Mouse (Mus musculus): ENCODE measurements around the gene Serinc5. TPM values are rescaled to one million over a fixed set of nuclear protein-coding genes. Genes with fewer than 3 reads are reported as not detected.
"Not testable (repeated sequence)": the region's sequence is repeated elsewhere in the genome, so short reads cannot be mapped to it uniquely, and the experiment has no call there.

Serinc5 gene
- polyA plus RNA-seq, 1 experiment from 2014 or later = 10.0 TPM

DNA sequence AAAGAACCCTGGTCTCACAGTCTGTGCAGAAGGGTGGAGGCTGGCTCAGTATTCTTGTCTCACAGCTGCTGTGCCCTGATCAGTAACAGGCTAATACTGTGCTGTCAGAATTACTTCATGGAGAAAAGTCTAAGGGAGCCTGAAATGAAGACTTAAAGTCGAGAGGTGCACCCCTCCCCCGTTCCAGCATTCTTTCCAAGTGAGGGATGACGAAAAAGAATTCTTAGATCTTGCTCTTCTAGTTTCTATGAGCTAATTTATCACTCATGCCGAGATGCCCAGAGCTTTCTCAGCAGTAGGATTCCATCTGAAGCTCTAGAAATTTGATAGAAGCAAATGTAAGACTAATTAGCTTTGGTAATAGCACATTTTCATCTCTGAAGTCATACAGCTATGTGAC is 66.8 kb downstream of the Serinc5 start:
- H3K36me3 ChIP-seq (replicated peaks) = no peaks in the 10 kb centered on the region
- no peaks in the 10 kb centered on the region for H3K27me3 ChIP-seq
- H3K4me2 ChIP-seq = no peak overlapping the region
- H3K4me1 ChIP-seq = no peaks in the 10 kb centered on the region
- H3K9me3 ChIP-seq = no peaks in the 10 kb centered on the region
- no peak overlapping the region for H3K9ac ChIP-seq
- no peak overlapping the region for H3K27ac ChIP-seq
- no peak overlapping the region for H3K4me3 ChIP-seq (replicated peaks)
- 71% methylated on average over 4 of the region's 4 CpGs for WGBS
- ATAC-seq (ENCODE audit: low FRiP score) = no peak

DNA sequence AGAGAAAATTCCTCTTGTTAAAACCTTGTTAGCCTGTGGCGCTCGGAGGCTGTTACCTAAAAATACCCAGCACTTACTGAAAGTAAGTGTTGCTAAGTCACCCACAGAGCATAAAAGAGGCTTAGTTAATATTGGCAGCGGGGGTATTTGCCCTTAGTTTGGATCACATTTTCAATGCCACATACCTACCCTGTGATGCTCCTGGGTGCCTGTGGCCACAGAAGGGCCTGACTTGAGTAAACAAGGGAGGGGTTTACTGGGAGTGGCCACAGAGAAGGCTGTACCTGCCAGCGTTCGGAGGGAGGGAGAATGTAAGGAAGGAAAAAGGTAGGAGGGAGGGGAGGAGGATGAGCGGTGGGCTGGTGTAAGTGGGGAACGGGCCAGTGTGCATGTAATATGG is 68.8 kb downstream of the Serinc5 start:
- Histone ChIP-seq H3K36me3 (replicated peaks) (no peaks in the 10 kb centered on the region), H3K9me3 (no peaks in the 10 kb centered on the region), H3K4me3 (replicated peaks) (no peak overlapping the region), H3K4me2 (no peak overlapping the region), H3K4me1 (no peaks in the 10 kb centered on the region), H3K27ac (no peak overlapping the region), H3K9ac (no peak overlapping the region), H3K27me3 (no peaks in the 10 kb centered on the region)
- 87% methylated on average over 7 of the region's 7 CpGs for WGBS
- no peak for ATAC-seq (ENCODE audit: low FRiP score)

DNA sequence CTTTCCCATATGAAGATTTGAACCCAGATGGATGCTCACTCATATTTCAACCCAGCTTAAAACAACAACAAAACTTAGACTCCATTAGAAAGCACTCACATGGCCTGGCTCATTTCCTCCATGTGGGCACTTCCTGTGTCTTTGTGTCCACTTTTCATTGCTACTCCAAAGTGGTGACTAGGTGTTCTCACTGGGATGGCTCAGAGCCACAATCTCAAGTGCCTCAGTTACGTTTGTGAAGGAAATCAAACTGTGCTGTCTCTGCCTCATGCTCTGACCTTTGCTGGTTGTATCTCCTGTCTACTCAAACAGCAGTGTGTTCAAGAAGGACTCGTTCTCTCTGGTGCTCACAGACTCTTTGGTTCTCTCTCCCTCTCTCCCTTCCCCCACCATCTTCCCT is 70.7 kb downstream of the Serinc5 start:
- H3K27ac ChIP-seq = no peak overlapping the region
- H3K36me3 ChIP-seq (replicated peaks) = no peaks in the 10 kb centered on the region
- H3K9ac ChIP-seq = no peak overlapping the region
- H3K9me3 ChIP-seq = no peaks in the 10 kb centered on the region
- no peak overlapping the region for H3K4me2 ChIP-seq
- no peak overlapping the region for H3K4me3 ChIP-seq (replicated peaks)
- H3K27me3 ChIP-seq = no peaks in the 10 kb centered on the region
- ATAC-seq (ENCODE audit: low FRiP score) = no peak
- H3K4me1 ChIP-seq = no peaks in the 10 kb centered on the region
- 85% methylated on average over 2 of the region's 2 CpGs for WGBS

DNA sequence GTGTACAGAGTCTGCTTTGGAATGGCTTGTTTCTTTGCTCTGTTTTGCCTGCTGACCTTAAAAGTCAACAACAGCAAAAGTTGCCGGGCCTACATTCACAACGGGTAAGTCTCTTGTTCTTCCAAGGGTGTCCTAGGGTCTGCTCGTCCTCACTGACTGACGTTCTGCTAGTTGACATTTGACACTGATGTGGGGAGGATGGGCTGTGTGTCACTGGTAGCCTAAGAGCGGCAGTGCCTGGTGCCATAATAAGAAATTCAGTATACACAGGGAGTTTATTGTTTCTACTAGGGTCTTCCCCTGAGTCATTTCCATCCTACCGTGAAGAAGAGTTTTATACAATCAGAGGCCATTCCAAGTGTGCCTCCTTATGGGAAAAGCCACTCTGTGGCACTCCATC is 71.9 kb downstream of the Serinc5 start:
- Histone ChIP-seq H3K4me2 (no peak overlapping the region), H3K36me3 (replicated peaks) (no peaks in the 10 kb centered on the region), H3K4me1 (no peaks in the 10 kb centered on the region), H3K9me3 (no peaks in the 10 kb centered on the region), H3K4me3 (replicated peaks) (no peak overlapping the region), H3K27me3 (no peaks in the 10 kb centered on the region), H3K27ac (no peak overlapping the region), H3K9ac (no peak overlapping the region)
- 63% methylated on average over 6 of the region's 6 CpGs for WGBS
- ATAC-seq (ENCODE audit: low FRiP score) = no peak

DNA sequence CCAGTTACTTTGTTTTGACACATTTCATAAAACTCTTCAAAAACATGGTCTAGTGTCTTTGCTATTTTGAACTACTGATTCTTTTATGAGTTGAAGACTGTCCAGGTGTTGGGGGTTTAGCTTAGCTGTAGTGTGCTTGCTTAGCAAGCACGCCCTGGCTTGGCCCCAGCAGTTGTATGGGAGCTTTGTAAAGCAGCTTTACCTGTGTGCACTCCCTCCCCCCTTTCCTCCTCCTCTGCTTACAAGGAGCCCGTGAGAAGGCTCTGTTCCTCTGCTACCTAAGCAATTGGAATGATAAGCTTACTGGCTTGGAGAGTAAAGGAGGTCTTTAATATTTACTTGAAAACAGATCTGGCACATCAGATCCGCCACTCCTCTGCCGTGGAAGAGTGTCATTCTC is 72.6 kb downstream of the Serinc5 start:
- H3K27me3 ChIP-seq = no peaks in the 10 kb centered on the region
- H3K27ac ChIP-seq = no peak overlapping the region
- H3K9ac ChIP-seq = no peak overlapping the region
- H3K9me3 ChIP-seq = no peaks in the 10 kb centered on the region
- WGBS = 70% methylated on average over 4 of the region's 4 CpGs
- no peak for ATAC-seq (ENCODE audit: low FRiP score)
- H3K4me3 ChIP-seq (replicated peaks) = no peak overlapping the region
- H3K36me3 ChIP-seq (replicated peaks) = no peaks in the 10 kb centered on the region
- H3K4me1 ChIP-seq = no peaks in the 10 kb centered on the region
- no peak overlapping the region for H3K4me2 ChIP-seq

DNA sequence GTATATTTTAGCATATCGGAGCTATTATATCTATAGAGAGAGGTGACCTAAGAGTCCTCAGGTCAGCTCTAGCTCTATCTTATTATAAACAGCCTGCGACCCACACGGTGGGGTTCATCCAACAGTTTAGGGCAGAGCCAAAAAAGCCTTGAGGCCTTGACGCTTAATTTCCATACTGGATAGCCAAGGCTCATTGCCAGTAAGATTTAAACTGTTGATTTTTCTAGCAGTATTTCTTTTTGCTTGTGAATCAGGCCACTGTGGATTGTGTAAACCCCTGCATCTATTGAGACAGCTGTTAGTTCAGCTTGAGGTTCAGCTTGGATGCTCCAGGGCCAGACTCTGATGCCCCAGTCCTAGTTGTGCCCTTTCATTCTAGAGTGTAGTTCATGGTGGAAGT is 73.4 kb downstream of the Serinc5 start:
- H3K36me3 ChIP-seq (replicated peaks) = no peaks in the 10 kb centered on the region
- H3K9ac ChIP-seq = no peak overlapping the region
- H3K4me2 ChIP-seq = no peak overlapping the region
- no peaks in the 10 kb centered on the region for H3K4me1 ChIP-seq
- no peaks in the 10 kb centered on the region for H3K27me3 ChIP-seq
- WGBS = 96% methylated on average over 4 of the region's 4 CpGs
- no peak overlapping the region for H3K27ac ChIP-seq
- ATAC-seq (ENCODE audit: low FRiP score) = no peak
- no peaks in the 10 kb centered on the region for H3K9me3 ChIP-seq
- no peak overlapping the region for H3K4me3 ChIP-seq (replicated peaks)

DNA sequence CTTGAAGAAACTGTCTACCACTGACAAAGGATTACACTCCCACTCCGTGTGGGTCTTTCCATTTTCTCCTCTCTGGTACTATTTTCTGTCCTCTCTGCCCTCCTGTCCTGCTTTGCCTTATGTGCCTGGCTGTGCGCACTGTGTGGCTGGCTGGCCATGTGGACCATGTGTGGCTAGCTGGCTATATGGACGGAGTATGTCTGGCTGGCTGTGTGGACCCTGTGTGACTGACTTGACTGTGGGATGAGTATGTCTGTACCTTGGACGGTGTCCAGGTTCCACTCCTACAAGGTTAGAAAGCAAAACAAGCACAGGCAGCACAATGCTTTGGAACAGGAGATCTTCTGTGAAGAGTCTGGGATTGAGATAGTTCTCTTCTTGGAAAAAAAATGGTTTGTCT is 74.4 kb downstream of the Serinc5 start:
- Histone ChIP-seq H3K9ac (no peak overlapping the region), H3K9me3 (no peaks in the 10 kb centered on the region), H3K27me3 (no peaks in the 10 kb centered on the region), H3K4me1 (no peaks in the 10 kb centered on the region), H3K27ac (no peak overlapping the region), H3K4me2 (no peak overlapping the region), H3K36me3 (replicated peaks) (no peaks in the 10 kb centered on the region), H3K4me3 (replicated peaks) (no peak overlapping the region)
- ATAC-seq (ENCODE audit: low FRiP score) = no peak
- 89% methylated on average over 4 of the region's 4 CpGs for WGBS

DNA sequence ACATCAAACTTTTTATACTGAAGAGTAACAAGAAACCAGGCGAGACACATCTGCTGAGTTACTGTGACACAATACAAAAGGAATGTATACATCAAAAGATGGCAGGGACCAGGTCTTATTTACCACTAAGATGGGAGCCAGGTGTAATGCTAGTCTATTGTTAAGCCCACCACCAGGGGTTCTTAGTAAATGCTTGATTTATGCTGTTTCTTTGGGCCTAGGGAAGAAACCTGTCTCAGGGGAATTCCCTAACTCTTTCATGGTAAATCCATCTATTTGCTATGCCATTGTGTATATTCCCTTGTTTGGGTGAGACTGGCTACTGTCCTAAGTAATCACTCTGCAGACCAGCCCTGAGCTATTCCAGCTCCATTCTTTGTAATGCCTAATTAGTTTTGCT is 76.3 kb downstream of the Serinc5 start:
- H3K4me3 ChIP-seq (replicated peaks); H3K4me2 ChIP-seq; H3K9ac ChIP-seq; H3K27ac ChIP-seq; H3K4me1 ChIP-seq; H3K36me3 ChIP-seq (replicated peaks); H3K27me3 ChIP-seq; ATAC-seq (ENCODE audit: low FRiP score); H3K9me3 ChIP-seq: not testable (repeated sequence)
- WGBS = 78% methylated on average over 1 of the region's 1 CpGs

DNA sequence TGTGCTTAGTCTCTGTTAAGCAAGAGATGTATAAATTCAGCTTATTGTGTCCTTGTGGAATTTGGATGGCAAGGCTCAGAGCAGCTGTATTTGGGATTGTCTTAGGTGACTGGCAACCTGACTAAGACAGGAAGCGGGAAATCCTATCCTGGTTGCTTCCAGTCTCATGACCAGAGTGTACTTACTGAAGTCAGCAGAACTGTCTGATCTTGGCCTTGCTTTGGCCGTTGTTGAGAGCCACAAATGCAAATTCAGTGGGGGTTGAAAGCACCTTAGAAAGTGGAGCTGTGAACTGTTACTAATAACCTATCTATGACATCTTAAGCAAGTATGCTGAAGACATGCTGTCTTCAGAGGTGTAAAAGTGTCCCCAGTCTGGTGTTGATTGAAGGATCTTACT is 78.2 kb downstream of the Serinc5 start:
- Histone ChIP-seq H3K27ac (no peak overlapping the region), H3K4me3 (replicated peaks) (no peak overlapping the region), H3K27me3 (no peaks in the 10 kb centered on the region), H3K9ac (no peak overlapping the region), H3K36me3 (replicated peaks) (no peaks in the 10 kb centered on the region), H3K4me1 (no peaks in the 10 kb centered on the region), H3K9me3 (no peaks in the 10 kb centered on the region), H3K4me2 (no peak overlapping the region)
- 92% methylated on average over 2 of the region's 2 CpGs for WGBS
- ATAC-seq (ENCODE audit: low FRiP score) = no peak

DNA sequence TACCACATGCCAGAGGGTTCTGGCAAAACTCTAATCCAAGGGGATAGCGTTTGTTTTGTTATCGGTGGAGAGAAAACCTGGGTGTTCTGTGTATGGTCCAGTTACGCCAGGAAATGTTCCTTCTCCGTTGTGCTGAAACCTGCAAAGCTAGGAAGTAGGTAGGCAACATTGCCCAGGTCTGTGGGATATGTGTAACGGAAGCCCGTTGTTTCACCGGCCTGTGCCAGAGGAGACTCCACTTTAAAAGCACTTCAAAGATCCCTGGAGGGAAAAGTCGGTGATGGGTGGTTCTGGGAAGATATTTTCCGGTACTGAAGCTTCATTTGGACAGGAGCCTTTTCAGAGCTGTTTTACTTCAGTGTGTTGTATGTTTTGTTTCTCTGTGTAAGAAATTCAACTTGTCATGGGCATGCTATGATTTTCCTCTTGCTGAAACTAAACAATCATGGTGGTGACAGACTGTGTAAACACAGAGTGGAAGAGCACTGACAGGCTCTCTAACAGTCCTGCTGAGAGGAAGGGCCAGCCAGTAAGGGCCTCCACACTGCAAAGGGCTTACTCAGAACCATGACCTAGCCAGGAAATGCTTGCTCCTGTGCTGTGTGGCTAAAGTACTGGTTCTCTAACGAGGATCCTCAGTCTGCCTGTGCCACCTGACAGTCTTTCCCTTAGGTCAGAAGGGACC is 83.1 kb downstream of the Serinc5 start:
- WGBS = 84% methylated on average over 10 of the region's 10 CpGs
- no peak overlapping the region for H3K4me2 ChIP-seq
- H3K9me3 ChIP-seq = no peaks in the 10 kb centered on the region
- no peaks in the 10 kb centered on the region for H3K27me3 ChIP-seq
- no peaks in the 10 kb centered on the region for H3K36me3 ChIP-seq (replicated peaks)
- no peak overlapping the region for H3K4me3 ChIP-seq (replicated peaks)
- ATAC-seq (ENCODE audit: low FRiP score) = no peak
- no peak overlapping the region for H3K27ac ChIP-seq
- peaks cover 9% of the 10 kb centered on the region for H3K4me1 ChIP-seq
- H3K9ac ChIP-seq = no peak overlapping the region

DNA sequence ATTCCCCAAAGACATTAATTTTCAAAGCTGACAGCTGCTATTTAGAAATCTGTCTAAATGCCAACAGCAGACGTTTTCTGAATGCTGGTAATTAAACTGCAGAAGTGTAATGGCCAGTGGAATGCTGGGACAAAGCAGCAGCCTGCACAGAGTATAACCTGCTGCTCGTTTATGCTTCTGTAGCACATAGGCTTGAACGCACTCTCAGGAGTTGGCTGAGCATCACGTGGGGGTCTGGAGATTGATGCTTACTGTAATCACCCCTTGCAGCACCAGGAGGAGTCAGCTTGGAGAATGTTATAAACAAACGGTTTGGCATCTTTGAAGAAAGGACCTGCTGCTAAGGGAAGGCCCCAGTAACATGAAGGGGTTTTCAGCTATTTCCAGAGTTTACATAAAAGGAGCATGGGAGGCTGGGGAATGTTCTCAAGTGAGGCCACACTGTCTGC is 85.6 kb downstream of the Serinc5 start:
- H3K27me3 ChIP-seq = no peaks in the 10 kb centered on the region
- no peaks in the 10 kb centered on the region for H3K9me3 ChIP-seq
- H3K4me3 ChIP-seq (replicated peaks) = no peak overlapping the region
- H3K4me2 ChIP-seq = no peak overlapping the region
- H3K36me3 ChIP-seq (replicated peaks) = no peaks in the 10 kb centered on the region
- no peak overlapping the region for H3K9ac ChIP-seq
- 21% methylated on average over 5 of the region's 5 CpGs for WGBS
- H3K27ac ChIP-seq = no peak overlapping the region
- H3K4me1 ChIP-seq = peaks cover 9% of the 10 kb centered on the region
- ATAC-seq (ENCODE audit: low FRiP score) = peak; percentile 79; the same call in 1 of the 2 replicates

DNA sequence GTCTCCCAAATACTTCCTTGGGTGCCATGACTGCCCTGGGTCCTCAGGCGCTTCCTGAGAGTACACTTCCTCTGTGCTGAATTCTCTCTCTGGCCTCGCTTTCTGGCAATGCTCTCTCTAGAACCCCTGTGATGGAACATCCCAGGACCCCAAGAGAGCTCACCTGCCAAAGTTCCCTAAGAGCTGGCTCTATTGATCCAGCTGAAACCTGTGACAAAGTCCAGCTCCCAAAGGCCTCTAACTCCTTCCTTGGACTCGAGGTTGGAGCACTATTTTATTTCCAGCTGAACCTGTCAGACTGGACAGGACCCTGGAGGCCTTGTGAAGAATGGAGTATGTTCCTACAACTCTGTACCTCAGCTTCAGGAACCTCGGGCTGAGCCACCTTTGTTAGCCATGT is 86.2 kb downstream of the Serinc5 start:
- Histone ChIP-seq H3K27me3 (no peaks in the 10 kb centered on the region), H3K4me1 (peaks cover 9% of the 10 kb centered on the region), H3K4me2 (no peak overlapping the region), H3K9me3 (no peaks in the 10 kb centered on the region), H3K27ac (no peak overlapping the region), H3K4me3 (replicated peaks) (no peak overlapping the region), H3K36me3 (replicated peaks) (no peaks in the 10 kb centered on the region), H3K9ac (no peak overlapping the region)
- WGBS = 90% methylated on average over 4 of the region's 4 CpGs
- ATAC-seq (ENCODE audit: low FRiP score) = no peak

DNA sequence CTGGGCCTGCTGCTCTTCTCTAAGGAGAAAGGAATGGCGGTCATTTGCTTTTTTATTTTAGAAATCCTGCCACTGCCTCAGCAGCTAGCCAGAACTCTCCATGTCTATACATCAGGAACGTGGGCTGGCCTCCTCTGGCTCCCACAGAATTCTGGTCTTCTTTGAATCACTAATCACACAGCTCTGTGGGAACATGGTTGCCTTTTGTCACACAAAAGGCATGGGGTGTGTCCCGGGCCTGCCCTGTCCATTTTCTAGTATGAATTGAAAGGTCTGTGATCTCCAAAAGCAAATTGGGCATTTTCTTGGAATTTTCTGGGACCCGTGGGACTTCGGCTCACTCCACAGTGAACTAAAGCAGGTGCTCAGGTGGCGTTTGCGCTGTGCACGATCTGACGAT is 87.9 kb downstream of the Serinc5 start:
- WGBS = 38% methylated on average over 9 of the region's 9 CpGs
- H3K27me3 ChIP-seq = no peaks in the 10 kb centered on the region
- no peak overlapping the region for H3K4me2 ChIP-seq
- H3K4me1 ChIP-seq = peaks cover 17% of the 10 kb centered on the region
- H3K9me3 ChIP-seq = no peaks in the 10 kb centered on the region
- H3K27ac ChIP-seq = no peak overlapping the region
- no peaks in the 10 kb centered on the region for H3K36me3 ChIP-seq (replicated peaks)
- H3K4me3 ChIP-seq (replicated peaks) = no peak overlapping the region
- H3K9ac ChIP-seq = no peak overlapping the region
- ATAC-seq (ENCODE audit: low FRiP score) = no peak
